Mouse (Mus musculus) embryonic facial prominence, embryonic 11.5 days (tissue): ENCODE measurements around the gene Helb. TPM values are rescaled to one million over a fixed set of nuclear protein-coding genes. Genes with fewer than 3 reads are reported as not detected.

Experiments
- ATAC-seq: fragments of 200-750 bp; cut with Nextera tagmentation; replicated peaks from 2 replicates; pipeline ENCODE4 v1.8.0; 2017; ENCODE audit warnings: low read depth; ENCODE audit not compliant: insufficient number of reproducible peaks, low FRiP score, low TSS enrichment
- DNase-seq: peaks from one replicate; pipeline ENCODE4 v3.0.0-alpha.2; 2015; ENCODE audit warnings: low spot score
- H3K27ac ChIP-seq: fragments of 300-500 bp; sonication (generic); replicated peaks from 2 replicates; pipeline ENCODE4 v1.5.1; 2014; ENCODE audit warnings: mild to moderate bottlenecking, low read depth, low read length, control low read depth
- H3K27me3 ChIP-seq: fragments of 300-500 bp; sonication (generic); 2 replicates; pipeline ENCODE4 v1.6.1; 2014; ENCODE audit warnings: mild to moderate bottlenecking, low read length, moderate library complexity, mixed read lengths; ENCODE audit not compliant: control insufficient read depth, insufficient read depth
- H3K36me3 ChIP-seq: fragments of 300-500 bp; sonication (generic); replicated peaks from 2 replicates; pipeline ENCODE4 v1.6.1; 2014; ENCODE audit warnings: low read depth, mild to moderate bottlenecking, low read length, moderate library complexity, mixed read lengths; ENCODE audit not compliant: control insufficient read depth, insufficient read depth
- H3K4me1 ChIP-seq: fragments of 300-500 bp; sonication (generic); 2 replicates; pipeline ENCODE4 v1.6.1; 2014; ENCODE audit warnings: low read length, mixed read lengths; ENCODE audit not compliant: control insufficient read depth, insufficient read depth
- H3K4me2 ChIP-seq: fragments of 300-500 bp; sonication (generic); 2 replicates; pipeline ENCODE4 v1.6.1; 2014; ENCODE audit warnings: low read depth, mild to moderate bottlenecking, control low read depth, low read length, moderate library complexity
- H3K4me3 ChIP-seq: fragments of 300-500 bp; sonication (generic); 2 replicates; pipeline ENCODE4 v1.5.1; 2014; ENCODE audit warnings: low read depth, low read length, control low read depth
- H3K9ac ChIP-seq: fragments of 300-500 bp; sonication (generic); replicated peaks from 2 replicates; pipeline ENCODE4 v1.6.1; 2014; ENCODE audit warnings: mild to moderate bottlenecking, control low read depth, low read length
- H3K9me3 ChIP-seq: fragments of 300-500 bp; sonication (generic); replicated peaks from 2 replicates; pipeline ENCODE4 v1.6.1; 2016; ENCODE audit warnings: mild to moderate bottlenecking, low read length, inconsistent platforms, mixed read lengths; ENCODE audit not compliant: control insufficient read depth
- WGBS: fragments of 180-500 bp; shearing (Covaris S2); extraction: QIAGEN DNeasy Blood & Tissue Kit; methylation state at CpG from one replicate; pipeline ENCODE4 v1.1.7; 2014; 5-methylcytosine and 5-hydroxymethylcytosine counted together
- polyA plus RNA-seq: library from polyadenylated mRNA; unstranded; fragments of >200 nt; fragmentation: Nextera tagmentation; extraction: Ambion mirVana; gene quantifications from 2 replicates; pipeline ENCODE4 v1.2.1, GENCODE M21; 2014

Gene Helb
- polyA plus RNA-seq, 1 experiment from 2014 or later = 5.5 TPM

GRCm38 (mm10) chr10:120035211-120035733 is 77.5 kb downstream of the Helb start:
- ATAC-seq = no peak
- H3K4me2 ChIP-seq = no peak overlapping the region
- H3K27me3 ChIP-seq = no peaks in the 10 kb centered on the region

DNA sequence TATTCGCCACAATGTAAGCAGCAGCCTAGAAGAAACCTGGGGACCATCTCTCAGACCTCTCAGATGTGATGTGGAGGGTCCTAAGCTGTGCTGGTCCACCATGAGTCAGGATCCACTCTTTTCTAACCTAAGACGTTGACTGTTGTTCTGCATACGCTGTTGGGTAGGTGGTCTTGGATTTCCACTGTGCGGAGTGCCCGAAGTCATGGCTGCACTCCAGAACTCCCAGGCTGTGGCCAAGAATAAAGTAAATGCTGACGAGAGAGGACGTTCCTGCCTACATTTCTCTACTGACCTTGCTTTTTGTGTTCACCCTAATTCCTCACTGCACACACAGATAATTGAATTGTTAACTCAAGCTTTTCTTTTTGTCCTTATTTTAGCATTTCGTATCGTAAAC is 78.9 kb downstream of the Helb start:
- Histone ChIP-seq H3K27me3 (no peaks in the 10 kb centered on the region), H3K4me2 (no peak overlapping the region), H3K9ac (no peak overlapping the region), H3K4me3 (no peak overlapping the region), H3K4me1 (no peaks in the 10 kb centered on the region), H3K9me3 (no peaks in the 10 kb centered on the region), H3K27ac (no peak overlapping the region), H3K36me3 (no peaks in the 10 kb centered on the region)
- no peak for DNase-seq
- 87% methylated on average over 9 of the region's 9 CpGs for WGBS
- no peak for ATAC-seq

More at GRCm38 (mm10) chr10:120035211-120035733, 77.5 kb downstream of the Helb start:
- H3K9me3 ChIP-seq = no peaks in the 10 kb centered on the region
- no peak overlapping the region for H3K27ac ChIP-seq
- H3K36me3 ChIP-seq = no peaks in the 10 kb centered on the region
- H3K4me3 ChIP-seq = no peak overlapping the region
- no peak overlapping the region for H3K9ac ChIP-seq
- 57% methylated on average over 15 of the region's 15 CpGs for WGBS
- H3K4me1 ChIP-seq = no peaks in the 10 kb centered on the region
- DNase-seq = no peak

Other genes with a start within 250 kb of the Helb start
- gene Tmbim4, start 88.6 kb upstream of the Helb start, polyA plus RNA-seq = 68.5 and 76.5 TPM in 2 replicates
- gene Irak3, start 89.1 kb upstream of the Helb start, polyA plus RNA-seq = 1.7 and 2.0 TPM in 2 replicates
- gene Llph, start 114.1 kb upstream of the Helb start, polyA plus RNA-seq = 49.1 and 56.4 TPM in 2 replicates